Mouse (Mus musculus) T-cell, adult 2 months (primary cell): ENCODE measurements at regions not wholly inside any gene's neighbourhood (a gene's known extent, or its start where the extent isn't known, plus 50 kb on each side); places are given as distances from the start of the nearest gene placed in this dataset.

ENCODE experiments used
- DNase-seq: peaks from one replicate; pipeline ENCODE4 v3.0.0; 2022; ENCODE audit warnings: low spot score

DNA sequence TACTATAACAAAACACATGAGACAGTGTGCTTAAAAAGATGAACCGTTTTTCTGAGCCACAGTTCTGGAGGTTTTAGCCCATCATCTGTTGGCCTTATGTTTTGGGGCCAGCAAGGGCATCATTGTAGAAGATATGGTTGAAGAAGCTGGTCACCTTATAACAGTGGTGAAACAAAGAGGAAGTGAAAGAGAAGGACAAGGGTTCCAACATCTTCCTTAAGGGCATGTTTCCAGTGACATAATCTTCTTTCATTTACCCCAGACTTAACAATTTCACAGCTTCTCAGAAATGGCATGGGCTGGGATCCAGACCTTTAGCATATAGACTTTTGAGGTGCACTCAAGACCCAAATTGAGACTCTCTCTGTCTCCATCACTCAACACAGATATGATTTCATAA, 259.5 kb downstream of the 1700064H15Rik start:
- DNase-seq = no peak

DNA sequence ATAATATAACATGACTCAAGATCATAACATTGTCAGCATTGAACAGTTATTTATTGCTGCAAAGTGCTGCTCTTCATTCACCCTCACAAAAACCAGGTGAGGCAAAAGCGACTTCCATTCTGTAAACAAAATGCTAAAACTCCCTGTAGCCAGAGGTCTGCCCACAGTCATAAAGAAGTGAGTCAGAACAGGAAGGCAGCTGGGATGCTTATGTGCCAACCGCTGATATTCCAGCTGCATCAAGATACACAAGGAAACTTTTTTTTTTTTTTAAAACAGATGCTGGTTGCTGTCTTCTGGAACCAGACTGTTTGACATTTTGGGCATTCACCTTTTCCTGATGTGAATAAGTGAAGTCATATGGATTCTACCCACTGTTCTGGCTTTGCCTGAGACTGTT, 260.7 kb downstream of the 1700064H15Rik start:
- no peak for DNase-seq
